14 mouse cellular contexts compared by ENCODE assay signal in the genomic region with DNA sequence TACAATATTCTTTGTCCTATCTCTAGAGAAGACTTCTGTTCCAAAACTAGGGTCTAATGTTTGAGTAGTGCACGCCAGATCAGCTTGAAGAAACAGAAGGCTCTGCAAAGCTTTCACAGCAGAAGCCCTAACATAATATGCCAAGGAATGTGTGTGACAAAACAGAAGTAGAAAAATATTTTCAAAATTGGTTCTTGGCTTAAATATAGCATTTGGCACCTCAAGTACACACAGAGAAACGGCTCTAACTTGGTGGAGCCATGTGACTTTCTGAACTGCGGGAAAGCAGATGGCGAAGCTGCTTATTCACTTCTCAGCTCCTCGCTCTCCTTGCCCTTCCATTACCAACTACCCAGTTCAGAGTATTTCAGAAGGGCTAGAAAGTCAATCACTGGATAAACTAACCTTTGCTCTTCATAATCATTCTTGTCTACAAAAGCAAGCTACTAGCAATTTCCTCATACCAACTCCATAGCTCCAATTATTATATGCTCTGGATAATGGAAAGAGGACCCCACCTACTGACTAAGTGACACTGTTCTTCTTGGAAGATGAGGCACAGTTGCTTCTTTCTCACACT.
DNase-seq lines count a peak whose midpoint lies in the region; ATAC-seq and TF ChIP-seq lines count a peak whose summit lies in the region.
"Had no signal": no experiment of that assay in that cellular context is flagged by ENCODE, and none has a peak within 500 bp of the region (broad histone marks: within the 10 kb centered on the region; RNA-seq: fewer than 3 reads in every experiment).

No protein-coding gene starts in this region.

- H3K79me2 ChIP-seq in heart, adult 2 months (replicated peaks; ENCODE audit: control insufficient read depth, insufficient read depth, low read length) = peaks cover 2% of the 10 kb centered on the region; the same call in 1 of the 2 replicates

- WGBS in heart, adult 2 months = 64% methylated on average over 5 of the region's 5 CpGs
- 89% methylated on average over 5 of the region's 5 CpGs for WGBS in heart, embryonic 10.5 days
- 87% methylated on average over 5 of the region's 5 CpGs for WGBS in midbrain, embryonic 11.5 days
- 89% methylated on average over 5 of the region's 5 CpGs for WGBS in midbrain, embryonic 10.5 days
- 37% methylated on average over 5 of the region's 5 CpGs for WGBS in stomach, postnatal 0 days

- no peak overlapping the region for H3K4me2 ChIP-seq in midbrain, embryonic 11.5 days
- no peak overlapping the region for H3K4me2 ChIP-seq in stomach, postnatal 0 days (replicated peaks; ENCODE audit: low read depth)
- H3K4me2 ChIP-seq: heart, embryonic 11.5 days; midbrain, embryonic 13.5 days had no signal

- intact Hi-C loops in heart, adult 2 months (cut with DNase I) = no loop called here

- DNase-seq in heart, adult 2 months = no peak
- no peak for DNase-seq in heart, embryonic 10.5 days (ENCODE audit: low spot score)
- DNase-seq in midbrain, embryonic 11.5 days (ENCODE audit: low spot score, missing footprints) = peak; percentile 57
- no peak for DNase-seq in midbrain, embryonic 10.5 days (ENCODE audit: low spot score)
- DNase-seq in layer of hippocampus, adult 9-11 months = peak; percentile 34
- no peak for DNase-seq in stomach, postnatal 0 days (ENCODE audit: low spot score)
- no peak for DNase-seq in kidney, postnatal 4 days
- no peak for DNase-seq in retina, postnatal 1 day
- DNase-seq: cerebellum, postnatal 36 days; lung, adult 18-20 months had no signal

- no peaks in the 10 kb centered on the region for H3K27me3 ChIP-seq in heart, adult 2 months (ENCODE audit: control insufficient read depth, insufficient read depth, low read length)
- H3K27me3 ChIP-seq in heart, embryonic 10.5 days (ENCODE audit: insufficient read depth, poor library complexity, severe bottlenecking) = no peaks in the 10 kb centered on the region
- no peaks in the 10 kb centered on the region for H3K27me3 ChIP-seq in midbrain, embryonic 11.5 days (ENCODE audit: control insufficient read depth, insufficient read depth, low read length)
- H3K27me3 ChIP-seq in midbrain, embryonic 10.5 days (ENCODE audit: low read depth, poor library complexity, severe bottlenecking) = no peaks in the 10 kb centered on the region
- no peaks in the 10 kb centered on the region for H3K27me3 ChIP-seq in stomach, postnatal 0 days (ENCODE audit: control insufficient read depth, insufficient read depth, low read length)
- H3K27me3 ChIP-seq: CH12.LX; midbrain, embryonic 13.5 days had no signal

- ATAC-seq in midbrain, embryonic 11.5 days (ENCODE audit: low FRiP score) = no peak
- peak; percentile 42; the same call in 1 of the 2 replicates for ATAC-seq in stomach, postnatal 0 days (ENCODE audit: low FRiP score, low TSS enrichment)
- ATAC-seq: inflammation-experienced regulatory T-cells, adult 6 months; midbrain, embryonic 13.5 days had no signal

- no peak for TF ChIP-seq CTCF in heart, adult 2 months (IDR thresholded peaks at IDR 0.05)
- TF ChIP-seq CTCF in stomach, postnatal 0 days (IDR thresholded peaks at IDR 0.05; ENCODE audit: low read depth) = no peak

- H3K4me3 ChIP-seq in heart, adult 2 months = no peak overlapping the region
- no peak overlapping the region for H3K4me3 ChIP-seq in heart, embryonic 10.5 days
- H3K4me3 ChIP-seq in midbrain, embryonic 11.5 days (ENCODE audit: low read depth, low read length) = no peak overlapping the region
- no peak overlapping the region for H3K4me3 ChIP-seq in midbrain, embryonic 10.5 days
- H3K4me3 ChIP-seq in stomach, postnatal 0 days (ENCODE audit: low read depth, low read length) = no peak overlapping the region
- H3K4me3 ChIP-seq: midbrain, embryonic 13.5 days had no signal

- no peak overlapping the region for H3K9ac ChIP-seq in heart, adult 2 months (ENCODE audit: low read depth, low read length)
- no peak overlapping the region for H3K9ac ChIP-seq in midbrain, embryonic 11.5 days (ENCODE audit: low read length)
- no peak overlapping the region for H3K9ac ChIP-seq in stomach, postnatal 0 days (ENCODE audit: low read length)
- H3K9ac ChIP-seq: midbrain, embryonic 13.5 days had no signal

- H3K9me3 ChIP-seq in heart, embryonic 10.5 days = no peaks in the 10 kb centered on the region
- no peaks in the 10 kb centered on the region for H3K9me3 ChIP-seq in midbrain, embryonic 11.5 days (ENCODE audit: control insufficient read depth, low read length)
- no peaks in the 10 kb centered on the region for H3K9me3 ChIP-seq in midbrain, embryonic 10.5 days (replicated peaks)
- no peaks in the 10 kb centered on the region for H3K9me3 ChIP-seq in stomach, postnatal 0 days (ENCODE audit: control insufficient read depth, low read length)
- H3K9me3 ChIP-seq: midbrain, embryonic 13.5 days had no signal

- peaks cover 10% of the 10 kb centered on the region for H3K36me3 ChIP-seq in heart, adult 2 months (ENCODE audit: control insufficient read depth, insufficient read depth, low read length)
- H3K36me3 ChIP-seq in heart, embryonic 10.5 days = no peaks in the 10 kb centered on the region
- H3K36me3 ChIP-seq in midbrain, embryonic 11.5 days (ENCODE audit: control insufficient read depth, insufficient read depth, low read length) = no peaks in the 10 kb centered on the region
- no peaks in the 10 kb centered on the region for H3K36me3 ChIP-seq in midbrain, embryonic 10.5 days
- H3K36me3 ChIP-seq in stomach, postnatal 0 days (ENCODE audit: control insufficient read depth, insufficient read depth, low read length) = no peaks in the 10 kb centered on the region
- H3K36me3 ChIP-seq: midbrain, embryonic 13.5 days had no signal

- TF ChIP-seq EP300 in heart, adult 2 months (IDR thresholded peaks at IDR 0.05; ENCODE audit: insufficient read depth, low read depth, low read length) = no peak
- no peak for TF ChIP-seq EP300 in stomach, postnatal 0 days (optimal IDR thresholded peaks at IDR 0.05)

- TF ChIP-seq POLR2A in heart, adult 2 months (IDR thresholded peaks at IDR 0.05; ENCODE audit: insufficient read depth, low read depth, low read length) = no peak

- H3K4me1 ChIP-seq in heart, adult 2 months (ENCODE audit: control insufficient read depth, insufficient read depth, low read length) = no peaks in the 10 kb centered on the region; the same call in 1 of the 2 replicates
- peaks cover 16% of the 10 kb centered on the region for H3K4me1 ChIP-seq in heart, embryonic 10.5 days
- no peaks in the 10 kb centered on the region for H3K4me1 ChIP-seq in midbrain, embryonic 11.5 days (ENCODE audit: control insufficient read depth, insufficient read depth, low read length)
- H3K4me1 ChIP-seq in midbrain, embryonic 10.5 days = peaks cover 3% of the 10 kb centered on the region; the same call in 1 of the 2 replicates
- H3K4me1 ChIP-seq in stomach, postnatal 0 days (replicated peaks; ENCODE audit: control insufficient read depth, insufficient read depth) = no peaks in the 10 kb centered on the region

- H3K27ac ChIP-seq in heart, adult 2 months = peak overlapping the region; percentile 24; the same call in 1 of the 2 replicates
- H3K27ac ChIP-seq in heart, embryonic 10.5 days = no peak overlapping the region
- H3K27ac ChIP-seq in midbrain, embryonic 11.5 days (ENCODE audit: low read depth, low read length) = no peak overlapping the region
- H3K27ac ChIP-seq in midbrain, embryonic 10.5 days (replicated peaks) = no peak overlapping the region
- no peak overlapping the region for H3K27ac ChIP-seq in stomach, postnatal 0 days (replicated peaks)
- H3K27ac ChIP-seq: midbrain, embryonic 13.5 days had no signal

Comparison
In these comparisons a context has a peak if more than half of its experiments do, and no peak if none do; other contexts are left out.
1. DNase-seq: peak in midbrain, embryonic 11.5 days (single experiment) and layer of hippocampus, adult 9-11 months (single experiment); none in heart, adult 2 months (0 of 2), heart, embryonic 10.5 days (single experiment), midbrain, embryonic 10.5 days (single experiment), stomach, postnatal 0 days (single experiment), kidney, postnatal 4 days (0 of 2) and retina, postnatal 1 day (single experiment).